14 mouse cellular contexts compared by ENCODE assay signal in the genomic region with DNA sequence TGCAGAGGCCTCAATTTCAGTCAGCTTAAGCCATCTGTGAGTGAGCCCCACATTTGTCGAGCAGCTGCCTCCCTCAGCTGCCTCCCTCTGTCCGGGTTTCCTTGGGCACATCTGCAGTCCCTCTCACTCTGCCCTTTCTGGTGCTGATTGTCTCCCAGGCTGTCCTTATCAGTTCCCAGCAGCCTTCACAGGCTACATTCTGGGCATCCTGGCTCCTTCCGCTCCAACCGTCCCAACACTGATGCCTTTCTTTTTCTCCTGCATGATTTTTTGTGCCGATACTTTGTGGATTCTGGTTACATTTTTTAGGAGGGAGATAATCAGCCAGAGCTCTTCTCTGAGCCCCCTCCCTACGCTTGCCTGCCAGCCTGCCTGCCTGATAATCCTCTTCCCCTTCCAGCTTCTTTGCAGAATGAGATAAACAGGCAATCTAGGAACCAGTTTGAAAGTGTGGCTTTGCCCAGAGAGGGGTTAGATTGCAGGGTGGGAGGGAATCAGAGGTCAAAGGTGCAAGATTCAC. TPM values are rescaled to one million over a fixed set of nuclear protein-coding genes. Genes with fewer than 3 reads are reported as not detected.
DNase-seq lines count a peak whose midpoint lies in the region; ATAC-seq lines count a peak whose summit lies in the region.
"Had no signal": no experiment of that assay in that cellular context is flagged by ENCODE, and none has a peak within 500 bp of the region (broad histone marks: within the 10 kb centered on the region; RNA-seq: fewer than 3 reads in every experiment).

No protein-coding gene starts in this region.

- no peaks in the 10 kb centered on the region for H3K9me3 ChIP-seq in hindbrain, embryonic 11.5 days (ENCODE audit: control insufficient read depth, low read length)
- no peaks in the 10 kb centered on the region for H3K9me3 ChIP-seq in hindbrain, embryonic 14.5 days (ENCODE audit: control insufficient read depth, low read length)
- no peaks in the 10 kb centered on the region for H3K9me3 ChIP-seq in forebrain, embryonic 14.5 days (replicated peaks; ENCODE audit: control insufficient read depth, low read length)
- no peaks in the 10 kb centered on the region for H3K9me3 ChIP-seq in midbrain, embryonic 12.5 days

- H3K9ac ChIP-seq in hindbrain, embryonic 11.5 days (ENCODE audit: low read depth, low read length): no peak overlapping the region
- no peak overlapping the region; the same call in 1 of the 2 replicates for H3K9ac ChIP-seq in hindbrain, embryonic 14.5 days
- H3K9ac ChIP-seq in forebrain, embryonic 14.5 days (ENCODE audit: low read length): peak overlapping the region; percentile 32; the same call in 1 of the 2 replicates
- no peak overlapping the region for H3K9ac ChIP-seq in midbrain, embryonic 12.5 days (replicated peaks)

- H3K4me2 ChIP-seq in hindbrain, embryonic 11.5 days (replicated peaks; ENCODE audit: low read depth, low read length): no peak overlapping the region
- no peak overlapping the region for H3K4me2 ChIP-seq in hindbrain, embryonic 14.5 days (replicated peaks)
- no peak overlapping the region for H3K4me2 ChIP-seq in forebrain, embryonic 14.5 days (ENCODE audit: low read length)
- no peak overlapping the region for H3K4me2 ChIP-seq in midbrain, embryonic 12.5 days (replicated peaks)

- H3K36me3 ChIP-seq in hindbrain, embryonic 11.5 days (ENCODE audit: control insufficient read depth, insufficient read depth, low read length): 0 out of 2 replicates have a peak, but pooled peaks cover 2% of the 10 kb centered on the region
- 0 out of 2 replicates have a peak, but pooled peaks cover 5% of the 10 kb centered on the region for H3K36me3 ChIP-seq in hindbrain, embryonic 14.5 days (replicated peaks; ENCODE audit: control insufficient read depth, insufficient read depth)
- H3K36me3 ChIP-seq in forebrain, embryonic 14.5 days (ENCODE audit: control insufficient read depth, insufficient read depth, low read length): peaks cover 9% of the 10 kb centered on the region; the same call in 1 of the 2 replicates
- peaks cover 18% of the 10 kb centered on the region for H3K36me3 ChIP-seq in midbrain, embryonic 12.5 days

- ATAC-seq in hindbrain, embryonic 11.5 days (ENCODE audit: low FRiP score): no peak
- no peak for ATAC-seq in hindbrain, embryonic 14.5 days (ENCODE audit: low FRiP score)
- ATAC-seq in forebrain, embryonic 14.5 days: 0 out of 2 replicates have a peak, but pooled peaks have one; percentile 32
- no peak for ATAC-seq in midbrain, embryonic 12.5 days (ENCODE audit: low FRiP score, low read depth)

- peaks cover 5% of the 10 kb centered on the region; the same call in 1 of the 2 replicates for H3K4me1 ChIP-seq in hindbrain, embryonic 11.5 days (replicated peaks; ENCODE audit: control insufficient read depth, insufficient read depth, low read length)
- 0 out of 2 replicates have a peak, but pooled peaks cover 5% of the 10 kb centered on the region for H3K4me1 ChIP-seq in hindbrain, embryonic 14.5 days (replicated peaks; ENCODE audit: control insufficient read depth, insufficient read depth, low read length)
- peaks cover 9% of the 10 kb centered on the region for H3K4me1 ChIP-seq in forebrain, embryonic 14.5 days (ENCODE audit: control insufficient read depth, insufficient read depth, low read length)
- H3K4me1 ChIP-seq in midbrain, embryonic 12.5 days: peaks cover 25% of the 10 kb centered on the region

- no peak overlapping the region for H3K4me3 ChIP-seq in hindbrain, embryonic 11.5 days (ENCODE audit: low read depth, low read length)
- no peak overlapping the region for H3K4me3 ChIP-seq in hindbrain, embryonic 14.5 days (replicated peaks; ENCODE audit: low read length)
- no peak overlapping the region for H3K4me3 ChIP-seq in forebrain, embryonic 14.5 days (ENCODE audit: low read depth, low read length)
- no peak overlapping the region for H3K4me3 ChIP-seq in midbrain, embryonic 12.5 days

- no peaks in the 10 kb centered on the region for H3K27me3 ChIP-seq in hindbrain, embryonic 11.5 days (ENCODE audit: control insufficient read depth, insufficient read depth, low read length)
- no peaks in the 10 kb centered on the region for H3K27me3 ChIP-seq in hindbrain, embryonic 14.5 days (ENCODE audit: control insufficient read depth, insufficient read depth, low read length)
- H3K27me3 ChIP-seq in forebrain, embryonic 14.5 days (replicated peaks; ENCODE audit: control insufficient read depth, insufficient read depth, low read length): no peaks in the 10 kb centered on the region
- H3K27me3 ChIP-seq in midbrain, embryonic 12.5 days: no peaks in the 10 kb centered on the region
- H3K27me3 ChIP-seq: CH12.LX had no signal

- WGBS in hindbrain, embryonic 11.5 days: 56% methylated on average over 6 of the region's 6 CpGs
- WGBS in hindbrain, embryonic 14.5 days: 48% methylated on average over 6 of the region's 6 CpGs
- 52% methylated on average over 6 of the region's 6 CpGs for WGBS in forebrain, embryonic 14.5 days
- WGBS in midbrain, embryonic 12.5 days: 39% methylated on average over 6 of the region's 6 CpGs

- peak overlapping the region; percentile 82 for H3K27ac ChIP-seq in hindbrain, embryonic 11.5 days (ENCODE audit: low read depth, low read length)
- H3K27ac ChIP-seq in hindbrain, embryonic 14.5 days: no peak overlapping the region
- H3K27ac ChIP-seq in forebrain, embryonic 14.5 days (ENCODE audit: low read depth, low read length): peak overlapping the region; percentile 70; the same call in 1 of the 2 replicates
- H3K27ac ChIP-seq in midbrain, embryonic 12.5 days (replicated peaks): peak overlapping the region; percentile 82
- H3K27ac ChIP-seq: macrophage had no signal

- DNase-seq in hindbrain, embryonic 11.5 days (ENCODE audit: low spot score): peak; percentile 38
- no peak for DNase-seq in hindbrain, embryonic 14.5 days (ENCODE audit: low spot score)
- DNase-seq in c-Kit-positive CD71-negative TER-119-negative erythroid progenitor cells, embryonic 14.5 days (ENCODE audit: low read depth): peak; percentile 37
- DNase-seq in forebrain, embryonic 14.5 days (ENCODE audit: low spot score): peak; percentile 45
- no peak for DNase-seq in frontal cortex, postnatal 14 days (ENCODE audit: low spot score in 2 of 2)
- no peak for DNase-seq in MN1 (ENCODE audit: low spot score)
- DNase-seq in natural killer cell, adult 2 months (ENCODE audit: low spot score in 2 of 2): no peak
- DNase-seq: adrenal gland, adult 2 months; cerebellum, postnatal 10 days; right cerebral cortex, postnatal 14 days; thymus, postnatal 36 days had no signal

RNA-seq across cellular contexts. Expression of gene Vat1, which starts 19.5 kb away (rescaled TPM):
- polyA plus RNA-seq in hindbrain, embryonic 11.5 days (2014; fragmentation: Nextera tagmentation; extraction: Ambion mirVana): 74.5 and 89.4 TPM in 2 replicates
- polyA plus RNA-seq in hindbrain, embryonic 14.5 days (2014; fragmentation: Nextera tagmentation; extraction: Ambion mirVana): 99.9 and 117 TPM in 2 replicates
- polyA plus RNA-seq in forebrain, embryonic 14.5 days (2014; fragmentation: Nextera tagmentation; extraction: Ambion mirVana): 77.5 and 85.7 TPM in 2 replicates
- polyA plus RNA-seq in midbrain, embryonic 12.5 days (2016; fragmentation: Nextera tagmentation; extraction: Ambion mirVana): 69.3 and 73.0 TPM in 2 replicates

RNA-seq across cellular contexts. Expression of gene Rnd2, which starts 20.8 kb away (rescaled TPM):
- 88.0 and 127 TPM in 2 replicates for polyA plus RNA-seq in hindbrain, embryonic 11.5 days (2014; fragmentation: Nextera tagmentation; extraction: Ambion mirVana)
- 51.0 and 52.5 TPM in 2 replicates for polyA plus RNA-seq in hindbrain, embryonic 14.5 days (2014; fragmentation: Nextera tagmentation; extraction: Ambion mirVana)
- polyA plus RNA-seq in forebrain, embryonic 14.5 days (2014; fragmentation: Nextera tagmentation; extraction: Ambion mirVana): 98.7 and 131 TPM in 2 replicates
- 89.5 and 92.3 TPM in 2 replicates for polyA plus RNA-seq in midbrain, embryonic 12.5 days (2016; fragmentation: Nextera tagmentation; extraction: Ambion mirVana)

RNA-seq across cellular contexts. Expression of gene Ifi35, which starts 37.4 kb away (rescaled TPM):
- 4.5 and 5.0 TPM in 2 replicates for polyA plus RNA-seq in hindbrain, embryonic 11.5 days (2014; fragmentation: Nextera tagmentation; extraction: Ambion mirVana)
- 2.6 and 5.4 TPM in 2 replicates for polyA plus RNA-seq in hindbrain, embryonic 14.5 days (2014; fragmentation: Nextera tagmentation; extraction: Ambion mirVana)
- polyA plus RNA-seq in forebrain, embryonic 14.5 days (2014; fragmentation: Nextera tagmentation; extraction: Ambion mirVana): 2.7 and 3.4 TPM in 2 replicates
- polyA plus RNA-seq in midbrain, embryonic 12.5 days (2016; fragmentation: Nextera tagmentation; extraction: Ambion mirVana): 3.0 and 3.9 TPM in 2 replicates

RNA-seq across cellular contexts. Expression of gene Rpl27, which starts 43.5 kb away (rescaled TPM):
- 387 and 395 TPM in 2 replicates for polyA plus RNA-seq in hindbrain, embryonic 11.5 days (2014; fragmentation: Nextera tagmentation; extraction: Ambion mirVana)
- polyA plus RNA-seq in hindbrain, embryonic 14.5 days (2014; fragmentation: Nextera tagmentation; extraction: Ambion mirVana): 248 and 297 TPM in 2 replicates
- 281 and 371 TPM in 2 replicates for polyA plus RNA-seq in forebrain, embryonic 14.5 days (2014; fragmentation: Nextera tagmentation; extraction: Ambion mirVana)
- polyA plus RNA-seq in midbrain, embryonic 12.5 days (2016; fragmentation: Nextera tagmentation; extraction: Ambion mirVana): 310 and 319 TPM in 2 replicates

Comparison
In these comparisons a context has a peak if more than half of its experiments do, and no peak if none do; other contexts are left out.
1. DNase-seq: peak in hindbrain, embryonic 11.5 days (single experiment), c-Kit-positive CD71-negative TER-119-negative erythroid progenitor cells, embryonic 14.5 days (single experiment) and forebrain, embryonic 14.5 days (single experiment); none in hindbrain, embryonic 14.5 days (single experiment), frontal cortex, postnatal 14 days (0 of 2), MN1 (single experiment) and natural killer cell, adult 2 months (0 of 2).